In the genomic region with DNA sequence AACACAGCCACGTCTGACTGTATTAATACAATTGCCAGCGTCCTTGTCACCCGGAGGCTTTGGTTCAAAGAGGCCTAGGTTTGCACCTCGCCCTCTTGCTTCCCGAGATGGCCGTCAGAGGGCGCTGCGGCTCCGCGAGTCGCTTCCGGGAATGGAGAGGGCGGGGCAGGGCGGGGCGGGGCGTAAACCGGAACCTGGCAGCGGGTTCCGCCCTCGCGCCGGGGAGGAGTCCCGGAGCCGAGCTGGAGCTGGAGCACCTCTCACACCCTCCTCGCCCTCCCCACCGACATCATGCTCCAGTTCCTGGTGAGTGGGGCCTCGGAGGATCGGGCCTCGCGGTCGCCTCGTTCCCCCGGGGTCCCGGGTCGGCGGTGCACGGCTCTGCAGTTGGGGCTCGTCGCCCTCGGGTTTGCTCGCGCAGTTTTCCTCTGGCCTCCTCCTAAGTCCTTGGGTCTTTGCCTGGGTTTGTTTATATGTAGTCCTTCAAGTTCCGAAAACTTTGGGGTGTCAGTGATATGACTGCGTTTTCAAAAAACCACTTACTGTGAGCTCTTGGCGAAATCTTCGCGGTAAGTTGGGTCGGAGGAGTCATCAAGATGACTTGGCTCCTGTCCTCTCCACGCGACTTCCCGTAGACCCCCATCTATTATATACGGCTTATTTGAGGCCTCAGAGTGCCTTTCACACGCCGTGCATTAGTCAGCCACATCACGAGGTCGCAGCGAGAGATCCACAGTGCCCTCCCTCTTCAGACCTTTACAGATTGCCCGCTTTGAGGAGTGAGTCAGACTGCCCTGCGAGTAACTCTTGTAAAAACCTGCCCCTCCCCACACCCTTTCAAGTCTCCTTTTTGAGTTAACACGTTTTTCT, we compare ENCODE assay signal across 8 mouse cellular contexts. TPM values are rescaled to one million over a fixed set of nuclear protein-coding genes. Genes with fewer than 3 reads are reported as not detected.
DNase-seq lines count a peak whose midpoint lies in the region; ATAC-seq and TF ChIP-seq lines count a peak whose summit lies in the region.

No protein-coding gene starts in this region.

- H3K79me2 ChIP-seq in MEL (ENCODE audit: control insufficient read depth, insufficient read depth, low read length, poor library complexity) = peaks cover 9% of the 10 kb centered on the region

- H3K4me1 ChIP-seq in MEL (ENCODE audit: control insufficient read depth in 1 of 2, insufficient read depth in 2 of 2, low read length in 2 of 2) = peaks cover 31 to 35% of the 10 kb centered on the region in 2 experiments
- H3K4me1 ChIP-seq in forebrain, postnatal 0 days (ENCODE audit: insufficient read depth) = peaks cover 10% of the 10 kb centered on the region
- peaks cover 25% of the 10 kb centered on the region for H3K4me1 ChIP-seq in lung, postnatal 0 days (ENCODE audit: insufficient read depth, low read depth, low read length)

- TF ChIP-seq POLR2A in MEL (IDR thresholded peaks at IDR 0.05; ENCODE audit: control insufficient read depth in 1 of 2, insufficient read depth in 1 of 2, low read depth in 1 of 2, low read length in 2 of 2, poor library complexity in 1 of 2) = peak; percentile 82 to 92; a peak in 3 of 4 replicates

- ATAC-seq in forebrain, postnatal 0 days = peak; percentile 92
- ATAC-seq in lung, postnatal 0 days = peak; percentile 96

- under 1% methylated on average over 60 of the region's 60 CpGs for WGBS in forebrain, postnatal 0 days
- under 1% methylated on average over 52 of the region's 60 CpGs for WGBS in lung, postnatal 0 days

- H3K9ac ChIP-seq in MEL (ENCODE audit: control insufficient read depth, low read depth, low read length, poor library complexity, severe bottlenecking) = peak overlapping the region; percentile 95
- peak overlapping the region; percentile 65 for H3K9ac ChIP-seq in forebrain, postnatal 0 days
- H3K9ac ChIP-seq in lung, postnatal 0 days (replicated peaks; ENCODE audit: low read depth) = peak overlapping the region; percentile 81

- H3K9me3 ChIP-seq in MEL (replicated peaks; ENCODE audit: insufficient read depth, low read length) = no peaks in the 10 kb centered on the region
- no peaks in the 10 kb centered on the region for H3K9me3 ChIP-seq in forebrain, postnatal 0 days (ENCODE audit: low read length)
- no peaks in the 10 kb centered on the region for H3K9me3 ChIP-seq in lung, postnatal 0 days (ENCODE audit: low read length)

- peaks cover 0 to 39% of the 10 kb centered on the region in 2 experiments; a peak in 2 of 4 replicates for H3K36me3 ChIP-seq in MEL (ENCODE audit: control insufficient read depth in 1 of 2, insufficient read depth in 2 of 2, low read length in 2 of 2)
- no peaks in the 10 kb centered on the region for H3K36me3 ChIP-seq in forebrain, postnatal 0 days (ENCODE audit: insufficient read depth)
- no peaks in the 10 kb centered on the region for H3K36me3 ChIP-seq in lung, postnatal 0 days (ENCODE audit: insufficient read depth, low read length)

- peak; percentile 92 for DNase-seq in MEL (ENCODE audit: low read depth, low spot score)
- peak; percentile 86 to 93 for DNase-seq in cerebellum, adult 18-20 months
- DNase-seq in forebrain, postnatal 0 days = peak; percentile 92
- peak; percentile 96 for DNase-seq in heart, postnatal 4 days
- peak; percentile 83 for DNase-seq in layer of hippocampus, adult 9-11 months
- peak; percentile 95 for DNase-seq in lung, postnatal 0 days (ENCODE audit: low spot score)
- DNase-seq in ovary, postnatal 14 days (ENCODE audit: low spot score) = peak; percentile 92
- peak; percentile 93 for DNase-seq in thymus, postnatal 14 days

- TF ChIP-seq EP300 in MEL (IDR thresholded peaks at IDR 0.05; ENCODE audit: low read depth in 1 of 2, low read length in 2 of 2) = no peak; a peak in 2 of 4 replicates
- TF ChIP-seq EP300 in lung, postnatal 0 days (IDR thresholded peaks at IDR 0.05) = peak; percentile 39

- no peaks in the 10 kb centered on the region for H3K27me3 ChIP-seq in MEL (ENCODE audit: control insufficient read depth in 1 of 2, insufficient read depth in 2 of 2, low read length in 2 of 2)
- no peaks in the 10 kb centered on the region for H3K27me3 ChIP-seq in forebrain, postnatal 0 days (ENCODE audit: insufficient read depth, low read length)
- no peaks in the 10 kb centered on the region for H3K27me3 ChIP-seq in lung, postnatal 0 days (replicated peaks; ENCODE audit: insufficient read depth, low read length)

- H3K4me2 ChIP-seq in forebrain, postnatal 0 days (ENCODE audit: low read depth) = peak overlapping the region; percentile 57
- peak overlapping the region; percentile 66 for H3K4me2 ChIP-seq in lung, postnatal 0 days (replicated peaks; ENCODE audit: low read depth, low read length)

- peak overlapping the region; percentile 77 for H3K27ac ChIP-seq in MEL (ENCODE audit: control insufficient read depth, low read depth, low read length)
- H3K27ac ChIP-seq in forebrain, postnatal 0 days (ENCODE audit: low read depth, low read length) = peak overlapping the region; percentile 69
- peak overlapping the region; percentile 94 for H3K27ac ChIP-seq in lung, postnatal 0 days (ENCODE audit: low read length)

- H3K4me3 ChIP-seq in MEL (ENCODE audit: control insufficient read depth in 1 of 2, insufficient read depth in 1 of 2, low read depth in 2 of 2, low read length in 2 of 2) = peak overlapping the region; percentile 87 to 93
- peak overlapping the region; percentile 77 for H3K4me3 ChIP-seq in forebrain, postnatal 0 days (ENCODE audit: low read depth, low read length)
- peak overlapping the region; percentile 65 for H3K4me3 ChIP-seq in lung, postnatal 0 days (ENCODE audit: low read depth, low read length)

- TF ChIP-seq RAD21 in MEL (IDR thresholded peaks at IDR 0.05; ENCODE audit: low read depth, low read length) = peak; percentile 37

- peak; percentile 58 to 94 (median 79) for TF ChIP-seq CTCF in MEL (IDR thresholded peaks at IDR 0.05 in 2 of 3, conservative IDR thresholded peaks at IDR 0.05 in 1 of 3; ENCODE audit: control insufficient read depth in 1 of 3, insufficient read depth in 1 of 3, low read depth in 2 of 3, low read length in 3 of 3, poor library complexity in 1 of 3, severe bottlenecking in 1 of 3)
- TF ChIP-seq CTCF in forebrain, postnatal 0 days (IDR thresholded peaks at IDR 0.05; ENCODE audit: low read depth) = peak; percentile 87
- TF ChIP-seq CTCF in lung, postnatal 0 days (IDR thresholded peaks at IDR 0.05) = peak; percentile 90

TF ChIP-seq in MEL, 35 proteins besides CTCF, POLR2A, EP300 and RAD21 (continues in another document):
- TF ChIP-seq MEF2A (IDR thresholded peaks at IDR 0.05; ENCODE audit: extremely low read depth, insufficient replicate concordance, low read depth, low read length, poor library complexity, severe bottlenecking) (no peak), UBTF (IDR thresholded peaks at IDR 0.05; ENCODE audit: borderline replicate concordance, insufficient read depth, low read depth, low read length) (0 out of 2 replicates have a peak, but pooled peaks have one; percentile 12), MYC (IDR thresholded peaks at IDR 0.05; ENCODE audit: low read depth, low read length) (0 out of 2 replicates have a peak, but pooled peaks have one; percentile 45), ZC3H11A (IDR thresholded peaks at IDR 0.05; ENCODE audit: low read depth, low read length) (0 out of 2 replicates have a peak, but pooled peaks have one; percentile 2), ETS1 (IDR thresholded peaks at IDR 0.05; ENCODE audit: low read depth, low read length) (peak; percentile 40; the same call in 1 of the 2 replicates), USF2 (IDR thresholded peaks at IDR 0.05; ENCODE audit: borderline replicate concordance in 1 of 2, insufficient read depth in 1 of 2, low read depth in 1 of 2, low read length in 2 of 2) (no peak), ZKSCAN1 (IDR thresholded peaks at IDR 0.05; ENCODE audit: low read depth, low read length) (0 out of 2 replicates have a peak, but pooled peaks have one; percentile 7), MXI1 (IDR thresholded peaks at IDR 0.05; ENCODE audit: low read depth, low read length) (peak; percentile 59), HCFC1 (IDR thresholded peaks at IDR 0.05; ENCODE audit: low read depth, low read length) (peak; percentile 81), ELF1 (IDR thresholded peaks at IDR 0.05; ENCODE audit: low read depth, low read length) (peak; percentile 97), NELFE (IDR thresholded peaks at IDR 0.05; ENCODE audit: low read depth, low read length) (peak; percentile 89), MAZ (IDR thresholded peaks at IDR 0.05; ENCODE audit: low read depth, low read length) (peak; percentile 75), MYB (IDR thresholded peaks at IDR 0.05; ENCODE audit: low read depth, low read length) (peak; percentile 32; the same call in 1 of the 2 replicates), CHD1 (IDR thresholded peaks at IDR 0.05; ENCODE audit: low read depth, low read length) (peak; percentile 89; the same call in 1 of the 2 replicates), USF1 (IDR thresholded peaks at IDR 0.05; ENCODE audit: low read depth, low read length) (no peak; the same call in 1 of the 2 replicates), JUND (IDR thresholded peaks at IDR 0.05; ENCODE audit: low read depth, low read length) (0 out of 2 replicates have a peak, but pooled peaks have one; percentile 36), BHLHE40 (IDR thresholded peaks at IDR 0.05; ENCODE audit: borderline replicate concordance, low read depth, low read length) (no peak; the same call in none of the 2 replicates), SMC3 (IDR thresholded peaks at IDR 0.05; ENCODE audit: low read depth, low read length) (peak; percentile 33), NRF1 (IDR thresholded peaks at IDR 0.05; ENCODE audit: insufficient read depth, low read depth, low read length, poor library complexity, severe bottlenecking) (no peak), ZMIZ1 (IDR thresholded peaks at IDR 0.05; ENCODE audit: low read depth, low read length) (peak; percentile 77), RCOR1 (IDR thresholded peaks at IDR 0.05; ENCODE audit: low read depth, low read length) (0 out of 2 replicates have a peak, but pooled peaks have one; percentile 44), MAFK (IDR thresholded peaks at IDR 0.05; ENCODE audit: borderline replicate concordance, low read depth, low read length) (no peak), CHD2 (IDR thresholded peaks at IDR 0.05; ENCODE audit: low read length) (no peak), E2F4 (IDR thresholded peaks at IDR 0.05; ENCODE audit: borderline replicate concordance, low read depth, low read length) (no peak)

RNA-seq across cellular contexts. Expression of a gene that starts 55.2 kb away (rescaled TPM):
- not detected in 2 replicates for total RNA-seq in MEL (2012; rRNA removed)
- under 1 TPM in 1 of 2 experiments, not detected in 1; 0.14 TPM for polyA plus RNA-seq in MEL (2012; ENCODE audit: insufficient read depth in 1 of 2, insufficient read length in 2 of 2, low read depth in 1 of 2, low replicate concordance in 2 of 2, missing spikeins in 1 of 2)
- 11.2 and 17.8 TPM in 2 replicates for total RNA-seq in forebrain, postnatal 0 days (2014; rRNA removed)
- polyA plus RNA-seq in forebrain, postnatal 0 days (2015; fragmentation: Nextera tagmentation; extraction: Ambion mirVana) = 13.3 and 14.3 TPM in 2 replicates
- total RNA-seq in heart, postnatal 4 days (2021) = under 1 TPM; 0.14 to 0.19 TPM
- 0.79 and 1.0 TPM in 2 replicates for polyA plus RNA-seq in lung, postnatal 0 days (2015; fragmentation: Nextera tagmentation; extraction: Ambion mirVana)

Comparison
In these comparisons a context has a peak if more than half of its experiments do, and no peak if none do; other contexts are left out.
1. Peak in every context shown above with its lines: DNase-seq, ATAC-seq, H3K4me3 ChIP-seq and H3K27ac ChIP-seq.
2. RNA of a gene that starts 55.2 kb away (total RNA-seq): 11.2 to 17.8 TPM in forebrain, postnatal 0 days; 0.14 to 0.19 TPM in heart, postnatal 4 days and not detected in MEL; every median in the first group is over 10 times any median in the second.